Mouse (Mus musculus): ENCODE results near the gene Tle2. TPM values are rescaled to one million over a fixed set of nuclear protein-coding genes. Genes with fewer than 3 reads are reported as not detected.
A peak's percentile ranks its signal among the peaks of the same experiment; 100 is the strongest.

Tle2 gene
- polyA plus RNA-seq, 1 experiment from 2014 or later, result 17.1 TPM

DNA sequence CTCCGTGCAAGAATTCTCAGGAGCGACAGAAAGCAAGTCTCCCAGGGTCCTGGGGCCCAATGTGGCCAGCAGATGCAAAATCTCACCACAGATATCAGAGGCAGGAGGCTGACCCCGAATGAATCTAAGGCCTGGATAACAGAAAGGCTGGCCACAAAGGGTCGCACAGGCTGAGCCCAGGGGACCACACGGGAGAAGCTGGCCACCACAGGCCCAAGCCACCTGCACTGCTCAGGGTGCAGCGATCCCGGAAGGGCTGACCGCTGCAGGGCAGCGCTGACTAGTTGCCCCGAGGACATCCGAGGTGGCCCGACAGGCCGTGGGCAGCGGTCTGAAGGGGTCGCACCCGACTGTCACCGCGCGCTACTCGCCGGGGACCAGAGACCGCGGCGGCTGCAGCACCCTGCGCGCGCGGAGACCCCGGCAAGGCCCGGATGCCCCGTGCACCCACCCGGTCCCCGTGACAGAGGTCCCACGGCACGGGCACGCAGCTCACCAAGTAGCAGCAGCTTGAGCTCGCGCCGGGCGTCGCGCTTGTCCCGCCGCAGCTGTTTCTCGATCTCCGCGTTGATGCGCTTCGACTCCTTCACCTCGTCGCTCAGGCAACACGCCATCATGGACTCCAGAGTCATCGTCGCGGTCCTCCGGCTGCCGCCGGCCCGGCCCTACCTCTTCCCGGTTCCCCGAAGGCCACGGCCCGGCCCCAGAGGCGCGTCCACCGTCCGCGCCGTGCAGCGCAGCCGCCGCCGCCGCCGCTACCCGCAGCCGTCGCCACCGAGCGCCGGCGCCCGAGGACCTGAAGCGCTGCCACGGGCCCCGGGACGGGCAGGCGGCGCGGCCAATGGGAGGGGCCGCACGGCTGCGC is 29.8 kb upstream of the Tle2 start:
- peak overlapping the region; percentile 80 for H3K4me3 ChIP-seq
- peaks cover 28% of the 10 kb centered on the region for H3K36me3 ChIP-seq (replicated peaks)
- H3K27me3 ChIP-seq (replicated peaks; ENCODE audit: low read depth, poor library complexity, severe bottlenecking), result no peaks in the 10 kb centered on the region
- peak overlapping the region; percentile 93 for H3K27ac ChIP-seq (replicated peaks)
- no peak for DNase-seq (ENCODE audit: low spot score)
- WGBS, result under 1% methylated on average over 93 of the region's 93 CpGs
- H3K4me1 ChIP-seq, result peaks cover 39% of the 10 kb centered on the region
- H3K9me3 ChIP-seq, result no peaks in the 10 kb centered on the region

DNA sequence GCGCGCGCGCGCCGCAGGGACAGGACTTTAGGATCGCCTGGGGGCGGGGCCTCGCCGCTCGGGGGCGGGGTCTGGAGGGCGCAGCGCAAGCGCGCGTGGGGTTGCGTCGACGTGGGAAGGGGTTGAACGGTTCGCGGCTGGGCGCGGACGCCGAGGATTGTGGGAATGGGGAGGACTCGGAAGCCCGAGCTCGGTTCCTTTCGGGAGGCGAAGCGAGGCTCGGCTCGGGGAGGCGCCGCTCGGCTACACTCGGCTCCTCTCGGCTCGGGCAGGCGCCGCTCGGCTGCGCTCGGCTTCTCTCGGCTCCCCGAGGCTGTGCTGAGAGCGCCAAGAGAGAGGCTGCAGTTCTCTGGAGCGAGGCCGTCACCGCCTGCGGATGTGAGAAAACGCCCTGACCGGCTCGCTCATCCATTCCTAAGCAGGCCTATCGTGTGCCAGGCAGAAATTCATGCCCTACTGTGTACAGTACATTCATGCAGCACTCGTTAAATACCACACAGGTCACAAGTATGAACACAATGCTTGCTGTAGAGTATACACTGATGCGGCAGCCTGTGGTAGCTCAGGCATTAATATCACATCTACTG is 29.1 kb upstream of the Tle2 start, which contains the start of gene Gna11:
TSS of gene Gna11 (minus strand) at position 30 of the 587 bp plus-strand sequence.
- Histone ChIP-seq H3K36me3 (replicated peaks) (peaks cover 21% of the 10 kb centered on the region), H3K27me3 (replicated peaks; ENCODE audit: low read depth, poor library complexity, severe bottlenecking) (no peaks in the 10 kb centered on the region), H3K4me3 (peak within 1 kb of the TSS; percentile 80), H3K9me3 (no peaks in the 10 kb centered on the region), H3K27ac (replicated peaks) (peak within 1 kb of the TSS; percentile 93), H3K4me1 (peaks cover 39% of the 10 kb centered on the region)
- 1% methylated on average over 59 of the region's 59 CpGs for WGBS
- DNase-seq (ENCODE audit: low spot score), result peak; percentile 100

DNA sequence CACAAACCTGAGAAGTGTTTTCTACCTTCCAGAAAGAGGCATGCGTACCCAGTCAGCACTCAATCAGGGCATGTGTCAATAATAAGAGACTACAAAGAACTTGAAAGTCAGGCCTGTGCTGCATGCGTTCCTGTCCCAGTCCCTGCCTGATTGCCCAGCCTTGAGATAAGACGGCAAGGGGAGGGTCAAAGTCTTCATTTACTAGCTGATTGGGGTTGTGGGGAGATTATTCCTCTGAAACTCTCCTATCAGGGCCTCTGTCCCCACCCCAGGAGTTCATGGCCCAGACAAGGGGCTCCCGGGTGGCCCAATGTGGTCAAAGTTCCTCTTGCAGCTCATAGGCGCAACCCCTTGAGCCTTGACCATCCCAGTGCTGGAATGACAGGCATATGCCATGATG is 28.0 kb upstream of the Tle2 start:
- DNase-seq (ENCODE audit: low spot score), result no peak
- no peaks in the 10 kb centered on the region for H3K9me3 ChIP-seq
- WGBS, result 83% methylated on average over 5 of the region's 5 CpGs
- no peaks in the 10 kb centered on the region for H3K27me3 ChIP-seq (replicated peaks; ENCODE audit: low read depth, poor library complexity, severe bottlenecking)
- H3K27ac ChIP-seq (replicated peaks), result peak overlapping the region; percentile 44; the same call in 1 of the 2 replicates
- peaks cover 37% of the 10 kb centered on the region for H3K4me1 ChIP-seq
- peaks cover 12% of the 10 kb centered on the region for H3K36me3 ChIP-seq (replicated peaks)
- H3K4me3 ChIP-seq, result no peak overlapping the region

DNA sequence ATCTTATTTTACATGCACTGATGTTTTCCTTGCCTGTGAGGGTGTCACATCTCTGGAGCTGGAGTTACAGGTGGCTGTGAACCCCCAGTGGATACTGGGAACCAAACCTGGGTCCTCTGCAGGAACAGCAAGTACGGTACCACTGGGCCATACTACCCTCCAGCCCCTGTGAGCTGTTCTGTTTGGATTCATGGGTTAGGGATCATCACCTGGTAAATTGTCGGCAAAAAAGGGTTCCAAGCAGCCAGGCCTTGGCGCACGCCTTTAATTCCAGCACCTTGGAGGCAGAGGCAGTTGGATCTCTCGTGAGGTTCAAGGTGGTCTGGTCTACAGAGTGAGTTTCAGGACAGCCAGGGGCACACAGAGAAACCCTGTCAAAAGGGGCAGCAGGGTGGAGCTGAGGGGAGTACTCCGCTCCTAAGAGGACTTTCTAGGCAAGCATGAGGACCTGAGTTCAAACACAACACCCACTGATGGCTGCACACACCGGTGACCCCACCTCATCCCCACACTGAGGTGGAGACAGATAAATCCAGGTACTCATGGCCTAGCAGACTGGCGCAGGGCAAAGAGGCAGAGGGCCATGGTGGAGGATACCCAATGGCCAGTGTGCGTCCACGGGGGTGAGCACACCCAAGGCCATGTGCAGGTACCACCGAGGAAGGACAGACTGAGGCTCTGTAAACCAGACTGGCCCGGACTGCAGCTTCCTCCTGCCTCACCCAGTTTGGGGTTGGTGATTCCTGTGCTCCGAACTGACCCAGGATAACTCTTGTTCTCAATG is 27.4 kb upstream of the Tle2 start:
- 89% methylated on average over 13 of the region's 13 CpGs for WGBS
- no peak for DNase-seq (ENCODE audit: low spot score)
- H3K27ac ChIP-seq (replicated peaks), result no peak overlapping the region
- no peaks in the 10 kb centered on the region for H3K9me3 ChIP-seq
- H3K36me3 ChIP-seq (replicated peaks), result peaks cover 9% of the 10 kb centered on the region
- peaks cover 37% of the 10 kb centered on the region for H3K4me1 ChIP-seq
- no peaks in the 10 kb centered on the region for H3K27me3 ChIP-seq (replicated peaks; ENCODE audit: low read depth, poor library complexity, severe bottlenecking)
- no peak overlapping the region for H3K4me3 ChIP-seq

DNA sequence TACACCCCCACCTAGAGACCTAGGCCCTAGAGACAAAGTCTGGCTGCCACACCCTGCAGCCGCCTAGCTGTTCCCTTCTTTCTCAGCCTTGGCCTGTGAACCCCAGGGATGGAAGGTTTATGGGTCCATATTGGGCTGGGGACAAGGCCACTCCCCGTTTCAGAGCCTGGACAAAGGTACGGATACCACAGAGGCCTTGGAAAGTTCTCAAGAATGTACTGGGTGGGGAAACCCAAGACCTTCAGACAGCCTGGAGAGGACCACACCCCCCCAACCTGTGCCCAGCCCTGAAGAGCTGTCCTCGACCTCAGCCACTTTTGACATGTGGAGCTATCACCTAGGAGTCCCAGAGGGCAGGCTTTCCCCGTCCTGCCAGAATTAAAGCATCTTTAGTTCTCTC is 25.4 kb upstream of the Tle2 start:
- Histone ChIP-seq H3K4me1 (peaks cover 17% of the 10 kb centered on the region), H3K4me3 (no peak overlapping the region), H3K9me3 (peaks cover 3% of the 10 kb centered on the region; the same call in 1 of the 2 replicates), H3K27ac (replicated peaks) (no peak overlapping the region), H3K36me3 (replicated peaks) (no peaks in the 10 kb centered on the region), H3K27me3 (replicated peaks; ENCODE audit: low read depth, poor library complexity, severe bottlenecking) (no peaks in the 10 kb centered on the region)
- 73% methylated on average over 5 of the region's 5 CpGs for WGBS
- no peak for DNase-seq (ENCODE audit: low spot score)

DNA sequence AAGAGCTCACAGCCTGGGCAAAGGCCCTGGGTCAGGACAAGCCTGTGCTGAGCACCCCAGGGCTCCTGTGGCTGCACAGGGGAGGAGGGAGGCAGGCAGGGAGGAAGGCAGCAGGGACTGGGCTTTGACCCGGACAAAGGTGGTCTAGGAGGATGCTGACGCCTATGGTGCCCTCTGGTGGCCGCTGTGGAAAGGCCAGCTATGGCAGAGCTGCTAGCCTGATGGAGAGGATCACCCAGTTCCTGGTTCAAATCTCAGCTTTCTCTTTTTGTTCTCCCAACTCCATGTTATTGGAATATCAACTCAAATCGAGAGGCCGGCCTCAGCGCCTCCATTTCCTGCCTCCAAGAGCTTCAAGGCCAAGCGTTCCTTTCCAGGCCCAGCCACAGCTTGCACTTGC is 24.1 kb upstream of the Tle2 start:
- 12% methylated on average over 7 of the region's 7 CpGs for WGBS

DNA sequence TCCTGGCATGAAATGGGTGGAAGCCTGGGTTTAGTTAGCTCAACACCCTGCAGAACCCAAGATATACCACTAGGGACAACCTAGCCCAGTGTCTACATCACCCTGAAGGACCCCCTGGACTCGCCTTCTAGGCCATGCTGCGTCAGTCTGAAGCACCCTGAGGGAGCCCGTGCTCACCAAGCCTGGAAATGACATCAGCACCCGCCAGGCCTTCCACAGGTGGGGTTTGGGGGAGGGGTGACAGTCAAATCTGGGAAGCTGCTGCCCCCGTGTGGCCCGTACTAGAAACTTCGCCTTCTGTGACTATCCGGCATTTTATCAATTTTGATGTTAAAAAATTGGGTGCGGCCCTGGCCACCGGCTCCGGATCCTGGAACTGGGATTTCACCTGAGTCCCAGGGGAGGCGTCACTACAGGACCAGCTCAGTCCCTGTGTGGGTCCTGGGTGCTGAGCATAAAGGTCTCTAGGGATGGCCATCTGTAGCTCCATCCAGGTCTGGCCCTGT is 22.7 kb upstream of the Tle2 start:
- peak; percentile 83 for DNase-seq (ENCODE audit: low spot score)
- Histone ChIP-seq H3K27ac (replicated peaks) (peak overlapping the region; percentile 69), H3K36me3 (replicated peaks) (no peaks in the 10 kb centered on the region), H3K4me1 (peaks cover 7% of the 10 kb centered on the region), H3K4me3 (peak overlapping the region; percentile 18; the same call in 1 of the 2 replicates), H3K9me3 (peaks cover 3% of the 10 kb centered on the region; the same call in 1 of the 2 replicates), H3K27me3 (replicated peaks; ENCODE audit: low read depth, poor library complexity, severe bottlenecking) (no peaks in the 10 kb centered on the region)
- 8% methylated on average over 12 of the region's 12 CpGs for WGBS

More for the DNA sequence above, 24.1 kb upstream of the Tle2 start:
- peak; percentile 83 for DNase-seq (ENCODE audit: low spot score)
- no peaks in the 10 kb centered on the region for H3K36me3 ChIP-seq (replicated peaks)
- no peak overlapping the region for H3K4me3 ChIP-seq
- peaks cover 11% of the 10 kb centered on the region for H3K4me1 ChIP-seq
- peak overlapping the region; percentile 46; the same call in 1 of the 2 replicates for H3K27ac ChIP-seq (replicated peaks)
- H3K27me3 ChIP-seq (replicated peaks; ENCODE audit: low read depth, poor library complexity, severe bottlenecking), result no peaks in the 10 kb centered on the region
- H3K9me3 ChIP-seq, result peaks cover 3% of the 10 kb centered on the region; the same call in 1 of the 2 replicates

DNA sequence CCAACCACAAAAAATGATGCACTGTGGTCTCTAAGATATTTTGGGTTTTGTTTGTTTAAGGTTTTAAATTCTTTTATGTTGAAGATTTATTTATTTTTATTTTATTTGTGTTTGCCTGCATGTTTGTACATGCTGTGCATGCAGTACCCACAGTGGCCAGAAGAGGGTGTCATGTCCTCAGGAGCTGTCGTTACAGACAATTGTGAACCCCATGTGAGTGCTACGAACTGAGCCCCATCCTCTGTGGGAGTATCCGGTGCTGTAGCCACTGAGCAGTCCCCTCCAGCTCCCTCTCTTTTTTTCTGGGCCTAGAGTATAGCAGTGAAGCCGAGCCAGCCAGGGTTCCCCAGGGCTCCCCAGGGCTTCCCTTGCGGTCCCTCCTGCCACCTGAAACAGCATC is 21.1 kb upstream of the Tle2 start:
- Histone ChIP-seq H3K36me3 (replicated peaks) (no peaks in the 10 kb centered on the region), H3K27me3 (replicated peaks; ENCODE audit: low read depth, poor library complexity, severe bottlenecking) (no peaks in the 10 kb centered on the region), H3K27ac (replicated peaks) (no peak overlapping the region), H3K9me3 (peaks cover 3% of the 10 kb centered on the region; the same call in 1 of the 2 replicates), H3K4me3 (no peak overlapping the region), H3K4me1 (peaks cover 9% of the 10 kb centered on the region)
- DNase-seq (ENCODE audit: low spot score), result peak; percentile 44
- 86% methylated on average over 5 of the region's 5 CpGs for WGBS

DNA sequence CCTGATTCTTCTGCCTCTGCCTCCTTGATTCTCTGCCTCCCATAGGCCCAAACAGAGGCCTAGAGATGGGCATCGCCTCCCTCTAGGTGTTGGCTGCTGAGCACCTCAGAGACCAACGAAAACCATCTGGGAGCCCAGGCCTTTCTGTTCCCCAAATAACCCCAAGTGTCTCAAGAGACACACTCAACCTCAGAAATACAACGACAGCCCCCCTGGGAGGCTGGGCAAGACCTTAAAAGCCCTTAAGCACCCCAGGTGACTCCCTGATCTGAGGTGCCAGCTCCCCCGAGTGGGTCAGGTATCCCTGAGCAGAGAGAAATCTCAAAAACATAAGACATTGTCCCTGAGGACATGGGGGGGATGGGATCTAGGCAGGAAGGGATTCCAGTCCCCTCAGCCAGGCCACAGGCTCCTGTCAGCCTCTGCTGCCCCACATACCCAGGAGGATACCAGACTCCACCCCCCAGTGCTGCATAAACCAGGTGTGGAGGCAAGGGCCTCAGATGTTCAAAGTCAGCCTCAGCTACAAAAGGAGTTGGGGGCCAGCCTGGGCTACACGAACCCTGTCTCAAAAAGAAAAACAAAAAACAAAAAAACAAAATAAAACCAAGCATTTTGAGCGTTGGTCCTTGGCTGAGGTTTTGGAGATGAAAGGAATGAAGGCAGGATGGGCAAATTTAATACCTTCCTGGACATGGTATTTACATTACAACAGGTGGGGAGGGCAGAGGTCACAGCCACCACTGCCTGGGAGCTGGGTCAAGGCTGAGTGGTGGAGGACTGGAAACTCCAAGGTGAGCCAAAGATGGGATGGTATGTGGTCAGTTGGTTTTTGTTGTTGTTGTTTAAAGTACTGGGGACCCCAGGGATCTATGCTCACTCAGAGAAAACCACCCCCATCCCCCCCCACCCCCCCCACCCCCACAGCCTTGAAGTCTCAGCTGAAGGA is 20.3 kb upstream of the Tle2 start:
- H3K27ac ChIP-seq (replicated peaks), result no peak overlapping the region
- 81% methylated on average over 6 of the region's 6 CpGs for WGBS
- DNase-seq (ENCODE audit: low spot score), result no peak

DNA sequence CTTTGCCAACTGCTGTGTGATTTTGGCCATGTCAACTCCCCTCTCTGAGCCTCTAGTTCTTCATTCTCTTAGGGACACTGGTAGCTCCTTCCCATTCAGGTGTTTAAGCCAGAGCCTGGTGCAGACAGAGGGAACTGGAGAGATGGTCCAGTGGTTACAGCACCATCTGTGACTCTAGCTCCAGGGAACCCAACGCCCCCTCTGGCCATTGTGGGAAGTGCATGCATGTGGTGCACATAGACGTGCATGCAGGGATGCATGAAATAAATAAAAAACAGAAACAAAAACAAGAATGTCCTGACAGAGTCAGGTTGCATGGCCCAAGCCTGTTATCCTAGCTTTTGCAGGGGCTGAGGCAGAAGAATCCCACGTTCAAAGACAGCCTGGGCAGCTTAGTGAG is 18.1 kb upstream of the Tle2 start:
- H3K36me3 ChIP-seq (replicated peaks), result peaks cover 5% of the 10 kb centered on the region
- no peak overlapping the region for H3K4me3 ChIP-seq
- no peak overlapping the region for H3K27ac ChIP-seq (replicated peaks)
- DNase-seq (ENCODE audit: low spot score), result no peak
- peaks cover 33% of the 10 kb centered on the region for H3K4me1 ChIP-seq
- 76% methylated on average over 3 of the region's 3 CpGs for WGBS
- peaks cover 8% of the 10 kb centered on the region; the same call in 1 of the 2 replicates for H3K27me3 ChIP-seq (replicated peaks; ENCODE audit: low read depth, poor library complexity, severe bottlenecking)
- peaks cover 3% of the 10 kb centered on the region; the same call in 1 of the 2 replicates for H3K9me3 ChIP-seq

More for the DNA sequence above, 20.3 kb upstream of the Tle2 start:
- peaks cover 12% of the 10 kb centered on the region for H3K4me1 ChIP-seq
- no peaks in the 10 kb centered on the region; the same call in 1 of the 2 replicates for H3K27me3 ChIP-seq (replicated peaks; ENCODE audit: low read depth, poor library complexity, severe bottlenecking)
- no peaks in the 10 kb centered on the region for H3K36me3 ChIP-seq (replicated peaks)
- peaks cover 3% of the 10 kb centered on the region; the same call in 1 of the 2 replicates for H3K9me3 ChIP-seq
- H3K4me3 ChIP-seq, result no peak overlapping the region

DNA sequence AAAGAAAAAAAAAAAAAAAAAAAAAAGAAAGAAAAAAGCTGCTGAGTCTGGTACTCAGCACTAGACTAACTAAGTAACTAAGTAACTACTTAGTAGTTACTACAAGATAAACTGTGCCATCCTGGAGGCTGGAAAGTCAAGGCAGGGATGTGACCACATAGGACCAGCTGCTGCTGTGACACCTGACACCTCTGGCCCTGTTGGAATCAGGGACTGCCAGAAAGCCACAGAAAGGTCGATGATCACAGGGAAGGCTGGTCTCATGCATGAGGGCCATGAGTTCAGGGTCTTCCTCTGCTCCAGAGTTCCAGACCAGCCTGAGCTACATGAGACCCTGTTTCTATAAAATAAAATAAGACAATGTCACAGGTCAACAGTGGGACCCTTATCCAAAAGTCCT is 16.9 kb upstream of the Tle2 start:
- DNase-seq (ENCODE audit: low spot score), result peak; percentile 13
- WGBS, result 43% methylated on average over 1 of the region's 1 CpGs
- peaks cover 34% of the 10 kb centered on the region for H3K4me1 ChIP-seq

More for the DNA sequence above, 16.9 kb upstream of the Tle2 start:
- Histone ChIP-seq H3K9me3 (peaks cover 3% of the 10 kb centered on the region; the same call in 1 of the 2 replicates), H3K27me3 (replicated peaks; ENCODE audit: low read depth, poor library complexity, severe bottlenecking) (peaks cover 12% of the 10 kb centered on the region), H3K36me3 (replicated peaks) (peaks cover 15% of the 10 kb centered on the region), H3K27ac (replicated peaks) (no peak overlapping the region), H3K4me3 (no peak overlapping the region)
